Mouse (Mus musculus) brain, embryonic 18.5 days (tissue): Measurements from ENCODE around the gene Chd5.

ENCODE experiments used
- DNase-seq: peaks from one replicate; pipeline ENCODE4 v3.0.0-alpha.2; 2012; ENCODE audit warnings: low read depth, low spot score

The Chd5 gene

GRCm38 (mm10) chr4:152434836-152435235 lies 96.4 kb downstream of the Chd5 start:
- peak; percentile 83 for DNase-seq

GRCm38 (mm10) chr4:152435255-152435654 lies 96.8 kb downstream of the Chd5 start:
- DNase-seq = peak; percentile 46
